In genomic region chr16:17234916-17235665, GRCm38 (mm10) we compare ENCODE assay signal across 8 mouse cellular contexts. TPM values are rescaled to one million over a fixed set of nuclear protein-coding genes. Genes with fewer than 3 reads are reported as not detected.
DNase-seq lines count a peak whose midpoint lies in the region; ATAC-seq lines count a peak whose summit lies in the region.

No protein-coding gene starts in this region.

- 37% methylated on average over 9 of the region's 9 CpGs for WGBS in heart, embryonic 11.5 days (ENCODE audit: insufficient replicate concordance)
- WGBS in heart, embryonic 15.5 days, result 17% methylated on average over 9 of the region's 9 CpGs

- H3K4me2 ChIP-seq in heart, embryonic 11.5 days, result peak overlapping the region; percentile 94
- peak overlapping the region; percentile 93 for H3K4me2 ChIP-seq in heart, embryonic 15.5 days

- H3K27ac ChIP-seq in heart, embryonic 11.5 days (ENCODE audit: low read depth, low read length), result no peak overlapping the region
- peak overlapping the region; percentile 93 for H3K27ac ChIP-seq in heart, embryonic 15.5 days

- no peaks in the 10 kb centered on the region for H3K27me3 ChIP-seq in heart, embryonic 11.5 days (ENCODE audit: control insufficient read depth, insufficient read depth, low read length)
- H3K27me3 ChIP-seq in heart, embryonic 15.5 days, result no peaks in the 10 kb centered on the region

- H3K36me3 ChIP-seq in heart, embryonic 11.5 days (ENCODE audit: control insufficient read depth, insufficient read depth, low read length), result no peaks in the 10 kb centered on the region
- H3K36me3 ChIP-seq in heart, embryonic 15.5 days, result no peaks in the 10 kb centered on the region

- H3K9me3 ChIP-seq in heart, embryonic 11.5 days (replicated peaks; ENCODE audit: control insufficient read depth, low read length), result no peaks in the 10 kb centered on the region
- no peaks in the 10 kb centered on the region for H3K9me3 ChIP-seq in heart, embryonic 15.5 days (replicated peaks)

- H3K4me3 ChIP-seq in heart, embryonic 11.5 days (ENCODE audit: low read depth, low read length), result peak overlapping the region; percentile 95
- peak overlapping the region; percentile 97 for H3K4me3 ChIP-seq in heart, embryonic 15.5 days

- peak overlapping the region; percentile 96; the same call in 1 of the 2 replicates for H3K9ac ChIP-seq in heart, embryonic 11.5 days (ENCODE audit: low read depth, low read length)
- H3K9ac ChIP-seq in heart, embryonic 15.5 days, result peak overlapping the region; percentile 98

- no peak for DNase-seq in heart, adult 11 months
- DNase-seq in brain, adult 2 months (ENCODE audit: low read depth, low spot score), result peak; percentile 87
- peak; percentile 48 for DNase-seq in kidney, postnatal 10 days
- DNase-seq in lung, postnatal 25 days (ENCODE audit: low spot score), result peak; percentile 43
- no peak for DNase-seq in thymus, postnatal 36 days
- no peak for DNase-seq in thymus, postnatal 25 days

- no peak for ATAC-seq in heart, embryonic 11.5 days (replicated peaks; ENCODE audit: insufficient number of reproducible peaks, low FRiP score, low TSS enrichment)
- no peak for ATAC-seq in heart, embryonic 15.5 days (replicated peaks; ENCODE audit: insufficient number of reproducible peaks, insufficient read depth, low FRiP score, low read depth)

- H3K4me1 ChIP-seq in heart, embryonic 11.5 days (ENCODE audit: control insufficient read depth, insufficient read depth, low read length), result peaks cover 36% of the 10 kb centered on the region
- H3K4me1 ChIP-seq in heart, embryonic 15.5 days (replicated peaks), result peaks cover 60% of the 10 kb centered on the region

RNA-seq across cellular contexts. Expression of gene Hic2, which starts 1.7 kb away (rescaled TPM):
- polyA plus RNA-seq in heart, embryonic 11.5 days (2014; fragmentation: Nextera tagmentation; extraction: Ambion mirVana), result 4.5 and 4.8 TPM in 2 replicates
- polyA plus RNA-seq in heart, embryonic 15.5 days (2015; fragmentation: Nextera tagmentation; extraction: Ambion mirVana), result 3.2 and 4.0 TPM in 2 replicates

RNA-seq across cellular contexts. Expression of gene Rimbp3, which starts 26.7 kb away (rescaled TPM):
- 0.04 and 0.34 TPM in 2 replicates for polyA plus RNA-seq in heart, embryonic 11.5 days (2014; fragmentation: Nextera tagmentation; extraction: Ambion mirVana)
- polyA plus RNA-seq in heart, embryonic 15.5 days (2015; fragmentation: Nextera tagmentation; extraction: Ambion mirVana), result 0.13 and 0.30 TPM in 2 replicates

RNA-seq across cellular contexts. Expression of gene Ube2l3, which starts 32.6 kb away (rescaled TPM):
- 313 and 328 TPM in 2 replicates for polyA plus RNA-seq in heart, embryonic 11.5 days (2014; fragmentation: Nextera tagmentation; extraction: Ambion mirVana)
- 255 and 264 TPM in 2 replicates for polyA plus RNA-seq in heart, embryonic 15.5 days (2015; fragmentation: Nextera tagmentation; extraction: Ambion mirVana)

RNA-seq across cellular contexts. Expression of gene Tmem191c, which starts 40.8 kb away (rescaled TPM):
- polyA plus RNA-seq in heart, embryonic 11.5 days (2014; fragmentation: Nextera tagmentation; extraction: Ambion mirVana), result 4.9 and 7.1 TPM in 2 replicates
- 9.2 and 11.6 TPM in 2 replicates for polyA plus RNA-seq in heart, embryonic 15.5 days (2015; fragmentation: Nextera tagmentation; extraction: Ambion mirVana)

Comparison
In these comparisons a context has a peak if more than half of its experiments do, and no peak if none do; other contexts are left out.
1. DNase-seq: peak in brain, adult 2 months (single experiment), kidney, postnatal 10 days (single experiment) and lung, postnatal 25 days (single experiment); none in heart, adult 11 months (single experiment), thymus, postnatal 36 days (0 of 2) and thymus, postnatal 25 days (single experiment).